Mouse (Mus musculus): ENCODE data around the gene Tm9sf3. TPM values are rescaled to one million over a fixed set of nuclear protein-coding genes. Genes with fewer than 3 reads are reported as not detected.
"Not testable (repeated sequence)": the region's sequence is repeated elsewhere in the genome, so short reads cannot be mapped to it uniquely, and the experiment has no call there.

Tm9sf3 gene
- 151 and 154 TPM in 2 replicates for polyA plus RNA-seq (2014; fragmentation: Nextera tagmentation; extraction: Ambion mirVana)

DNA sequence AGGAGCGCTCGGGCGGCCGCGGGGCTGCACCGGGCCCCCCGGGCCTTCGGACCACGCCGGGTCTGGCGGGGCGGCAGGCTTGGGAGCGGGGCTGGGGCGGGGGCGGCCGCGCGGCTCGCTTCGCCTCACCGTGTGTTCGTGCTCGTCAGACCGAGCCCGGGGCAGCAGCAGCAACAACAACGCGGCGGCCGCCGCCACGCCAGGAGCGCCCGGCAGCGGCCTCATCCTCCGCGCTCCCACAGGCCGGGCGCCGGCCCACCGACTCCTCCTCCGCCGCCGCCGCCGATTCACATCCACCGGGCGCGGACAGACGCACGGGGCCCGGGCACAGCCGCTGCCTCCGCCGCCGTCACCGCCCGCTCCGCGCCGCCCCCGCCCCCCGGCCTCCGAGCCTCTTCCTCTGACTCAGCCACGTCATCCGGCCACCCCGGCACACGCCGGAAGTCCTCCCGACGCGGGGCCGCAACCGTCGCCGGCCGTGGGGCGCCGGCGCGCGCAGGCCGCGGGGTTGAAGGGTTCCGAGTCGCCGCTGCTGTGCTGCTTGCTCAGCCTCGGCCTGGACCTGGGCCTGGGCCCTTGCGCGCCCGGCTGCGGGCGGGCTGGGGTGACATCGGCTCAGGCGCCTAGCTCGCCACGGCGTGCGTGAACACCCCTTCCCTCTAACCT, at the start of gene Tm9sf3:
TSS of gene Tm9sf3 (minus strand) at position 368 of the 666 bp plus-strand sequence.
- H3K9me3 ChIP-seq (ENCODE audit: control insufficient read depth, low read length) = no peaks in the 10 kb centered on the region
- under 1% methylated on average over 84 of the region's 98 CpGs for WGBS
- H3K4me2 ChIP-seq (ENCODE audit: low read length) = peak within 1 kb of the TSS; percentile 82
- H3K9ac ChIP-seq (ENCODE audit: low read length) = peak within 1 kb of the TSS; percentile 98
- peak within 1 kb of the TSS; percentile 86 for H3K4me3 ChIP-seq (ENCODE audit: low read depth, low read length)
- H3K36me3 ChIP-seq (ENCODE audit: control insufficient read depth, insufficient read depth, low read length) = peaks cover 9% of the 10 kb centered on the region
- no peaks in the 10 kb centered on the region for H3K27me3 ChIP-seq (replicated peaks; ENCODE audit: control insufficient read depth, insufficient read depth, low read length)
- H3K4me1 ChIP-seq (replicated peaks; ENCODE audit: control insufficient read depth, insufficient read depth, low read length) = peaks cover 21% of the 10 kb centered on the region
- ATAC-seq (replicated peaks; ENCODE audit: low FRiP score, low TSS enrichment, low read depth) = peak; percentile 88
- peak within 1 kb of the TSS; percentile 99 for H3K27ac ChIP-seq (ENCODE audit: low read depth)
- DNase-seq (ENCODE audit: low spot score) = peak; percentile 92

- H3K9me3 ChIP-seq (ENCODE audit: control insufficient read depth, low read length); H3K27me3 ChIP-seq (replicated peaks; ENCODE audit: control insufficient read depth, insufficient read depth, low read length); H3K27ac ChIP-seq (ENCODE audit: low read depth); H3K4me2 ChIP-seq (ENCODE audit: low read length); DNase-seq (ENCODE audit: low spot score); H3K4me1 ChIP-seq (replicated peaks; ENCODE audit: control insufficient read depth, insufficient read depth, low read length); H3K36me3 ChIP-seq (ENCODE audit: control insufficient read depth, insufficient read depth, low read length); H3K4me3 ChIP-seq (ENCODE audit: low read depth, low read length); H3K9ac ChIP-seq (ENCODE audit: low read length); ATAC-seq (replicated peaks; ENCODE audit: low FRiP score, low TSS enrichment, low read depth): not testable (repeated sequence)
- 87% methylated on average over 8 of the region's 8 CpGs for WGBS
Observed at GRCm38 (mm10) chr19:41312587-41312986, 48.8 kb upstream of the Tm9sf3 start.

GRCm38 (mm10) chr19:41312027-41312426, 48.2 kb upstream of the Tm9sf3 start:
- DNase-seq (ENCODE audit: low spot score) = no peak
- no peak for ATAC-seq (replicated peaks; ENCODE audit: low FRiP score, low TSS enrichment, low read depth)
- Histone ChIP-seq H3K27ac (ENCODE audit: low read depth) (no peak overlapping the region), H3K4me1 (replicated peaks; ENCODE audit: control insufficient read depth, insufficient read depth, low read length) (no peaks in the 10 kb centered on the region; the same call in 1 of the 2 replicates), H3K4me3 (ENCODE audit: low read depth, low read length) (no peak overlapping the region), H3K4me2 (ENCODE audit: low read length) (no peak overlapping the region), H3K9ac (ENCODE audit: low read length) (no peak overlapping the region), H3K9me3 (ENCODE audit: control insufficient read depth, low read length) (no peaks in the 10 kb centered on the region), H3K36me3 (ENCODE audit: control insufficient read depth, insufficient read depth, low read length) (no peaks in the 10 kb centered on the region), H3K27me3 (replicated peaks; ENCODE audit: control insufficient read depth, insufficient read depth, low read length) (no peaks in the 10 kb centered on the region)
- WGBS = 79% methylated on average over 4 of the region's 4 CpGs

GRCm38 (mm10) chr19:41310971-41311703, 47.3 kb upstream of the Tm9sf3 start:
- ATAC-seq (replicated peaks; ENCODE audit: low FRiP score, low TSS enrichment, low read depth) = peak; percentile 77

DNA sequence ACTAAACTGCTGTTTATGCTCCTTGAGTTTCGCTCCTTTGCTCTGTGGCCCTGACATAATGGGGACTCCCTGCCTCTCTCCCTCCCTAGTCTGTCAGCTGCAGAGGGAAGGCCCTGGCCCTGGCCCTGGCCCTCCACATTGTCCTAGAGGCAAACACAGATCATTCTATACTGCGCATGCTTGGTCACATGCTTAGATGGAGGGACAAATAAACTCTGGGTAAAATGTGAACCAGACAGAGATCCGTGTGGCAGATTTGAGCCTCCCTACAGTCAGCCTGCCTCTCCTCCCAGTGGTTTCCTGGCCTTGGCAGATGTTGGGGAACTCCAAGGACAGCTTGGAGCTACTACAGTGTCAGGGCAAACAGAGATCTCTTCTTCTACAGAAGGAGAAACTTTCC, 40.1 kb upstream of the Tm9sf3 start:
- Histone ChIP-seq H3K9ac (ENCODE audit: low read length) (no peak overlapping the region), H3K27ac (ENCODE audit: low read depth) (no peak overlapping the region), H3K4me3 (ENCODE audit: low read depth, low read length) (no peak overlapping the region), H3K4me2 (ENCODE audit: low read length) (no peak overlapping the region), H3K4me1 (replicated peaks; ENCODE audit: control insufficient read depth, insufficient read depth, low read length) (no peaks in the 10 kb centered on the region), H3K27me3 (replicated peaks; ENCODE audit: control insufficient read depth, insufficient read depth, low read length) (no peaks in the 10 kb centered on the region), H3K9me3 (ENCODE audit: control insufficient read depth, low read length) (no peaks in the 10 kb centered on the region), H3K36me3 (ENCODE audit: control insufficient read depth, insufficient read depth, low read length) (no peaks in the 10 kb centered on the region)
- DNase-seq (ENCODE audit: low spot score) (no peak), ATAC-seq (replicated peaks; ENCODE audit: low FRiP score, low TSS enrichment, low read depth) (no peak)
- WGBS = 70% methylated on average over 3 of the region's 3 CpGs

More at GRCm38 (mm10) chr19:41310971-41311703, 47.3 kb upstream of the Tm9sf3 start:
- no peaks in the 10 kb centered on the region for H3K36me3 ChIP-seq (ENCODE audit: control insufficient read depth, insufficient read depth, low read length)
- H3K27me3 ChIP-seq (replicated peaks; ENCODE audit: control insufficient read depth, insufficient read depth, low read length) = no peaks in the 10 kb centered on the region
- no peaks in the 10 kb centered on the region for H3K9me3 ChIP-seq (ENCODE audit: control insufficient read depth, low read length)
- 20% methylated on average over 20 of the region's 20 CpGs for WGBS
- H3K27ac ChIP-seq (ENCODE audit: low read depth) = no peak overlapping the region
- peak overlapping the region; percentile 22 for H3K4me3 ChIP-seq (ENCODE audit: low read depth, low read length)
- DNase-seq (ENCODE audit: low spot score) = peak; percentile 73
- H3K9ac ChIP-seq (ENCODE audit: low read length) = no peak overlapping the region
- peak overlapping the region; percentile 53 for H3K4me2 ChIP-seq (ENCODE audit: low read length)
- H3K4me1 ChIP-seq (replicated peaks; ENCODE audit: control insufficient read depth, insufficient read depth, low read length) = no peaks in the 10 kb centered on the region; the same call in 1 of the 2 replicates

DNA sequence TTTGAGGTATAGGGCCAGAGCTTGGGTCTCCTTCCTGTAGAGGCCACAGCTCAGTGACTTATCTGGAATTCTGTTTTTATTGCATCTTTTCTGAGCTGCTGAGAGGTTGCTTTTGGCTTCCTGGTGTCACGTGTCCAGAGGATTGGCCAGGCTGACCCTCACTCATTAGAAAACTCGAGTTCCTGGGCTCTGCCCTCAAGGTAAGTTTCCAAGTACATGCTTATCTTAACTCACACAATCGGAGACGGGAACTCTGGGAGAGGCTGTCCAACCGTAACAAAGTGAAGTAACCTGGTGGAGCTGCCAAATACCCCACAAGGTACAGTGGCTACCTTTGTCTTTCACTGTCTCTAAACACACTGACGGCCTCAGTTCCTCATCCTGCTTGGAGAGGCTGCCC, 39.6 kb upstream of the Tm9sf3 start:
- Histone ChIP-seq H3K9me3 (ENCODE audit: control insufficient read depth, low read length) (no peaks in the 10 kb centered on the region), H3K27me3 (replicated peaks; ENCODE audit: control insufficient read depth, insufficient read depth, low read length) (no peaks in the 10 kb centered on the region), H3K9ac (ENCODE audit: low read length) (no peak overlapping the region), H3K36me3 (ENCODE audit: control insufficient read depth, insufficient read depth, low read length) (no peaks in the 10 kb centered on the region), H3K27ac (ENCODE audit: low read depth) (no peak overlapping the region), H3K4me1 (replicated peaks; ENCODE audit: control insufficient read depth, insufficient read depth, low read length) (no peaks in the 10 kb centered on the region), H3K4me2 (ENCODE audit: low read length) (no peak overlapping the region), H3K4me3 (ENCODE audit: low read depth, low read length) (no peak overlapping the region)
- DNase-seq (ENCODE audit: low spot score) (no peak), ATAC-seq (replicated peaks; ENCODE audit: low FRiP score, low TSS enrichment, low read depth) (no peak)
- 64% methylated on average over 6 of the region's 6 CpGs for WGBS

DNA sequence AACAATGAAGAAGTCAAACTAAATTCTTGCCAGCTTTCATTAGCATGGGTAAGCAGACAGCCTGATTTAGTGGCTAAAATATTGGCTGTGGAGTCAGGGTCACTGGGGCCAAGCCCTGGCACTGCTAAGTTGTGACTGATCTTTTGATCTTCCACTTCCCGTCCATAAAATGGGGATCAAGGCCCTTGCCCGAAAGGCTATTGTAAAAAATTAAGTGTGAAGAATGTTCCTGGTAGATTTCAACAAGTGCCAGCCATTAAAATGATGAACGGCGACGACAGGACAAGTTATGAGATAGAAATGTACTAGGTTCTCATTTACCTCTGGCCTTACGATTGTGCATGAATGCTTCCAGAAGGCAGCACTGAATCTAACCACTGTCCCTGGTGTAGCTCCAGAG, 38.1 kb upstream of the Tm9sf3 start:
- no peak overlapping the region for H3K9ac ChIP-seq (ENCODE audit: low read length)
- H3K27me3 ChIP-seq (replicated peaks; ENCODE audit: control insufficient read depth, insufficient read depth, low read length) = no peaks in the 10 kb centered on the region
- no peak overlapping the region for H3K4me2 ChIP-seq (ENCODE audit: low read length)
- H3K36me3 ChIP-seq (ENCODE audit: control insufficient read depth, insufficient read depth, low read length) = no peaks in the 10 kb centered on the region
- H3K9me3 ChIP-seq (ENCODE audit: control insufficient read depth, low read length) = no peaks in the 10 kb centered on the region
- H3K27ac ChIP-seq (ENCODE audit: low read depth) = no peak overlapping the region
- no peak overlapping the region for H3K4me3 ChIP-seq (ENCODE audit: low read depth, low read length)
- WGBS = 54% methylated on average over 6 of the region's 6 CpGs
- ATAC-seq (replicated peaks; ENCODE audit: low FRiP score, low TSS enrichment, low read depth) (no peak), DNase-seq (ENCODE audit: low spot score) (no peak)
- H3K4me1 ChIP-seq (replicated peaks; ENCODE audit: control insufficient read depth, insufficient read depth, low read length) = no peaks in the 10 kb centered on the region

DNA sequence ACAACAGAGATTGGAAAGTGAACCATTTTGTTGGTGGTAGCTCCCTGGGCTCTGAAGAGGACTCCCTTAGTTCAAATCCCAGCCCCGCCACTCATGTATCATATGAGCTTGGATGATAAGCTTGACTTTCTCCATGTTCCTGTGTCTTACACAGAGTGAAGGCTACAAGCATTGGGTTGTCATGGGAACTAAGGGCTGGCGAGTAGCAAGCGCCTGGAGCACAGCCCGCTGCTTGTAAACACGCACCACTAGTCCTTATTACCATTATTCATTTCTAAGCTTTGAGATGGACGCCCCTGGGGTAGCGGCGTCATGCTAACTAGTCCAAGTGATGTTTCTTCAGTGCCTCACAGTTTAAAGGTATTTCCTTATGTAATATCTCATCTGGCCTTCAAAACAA, 35.6 kb upstream of the Tm9sf3 start:
- H3K4me3 ChIP-seq (ENCODE audit: low read depth, low read length) = no peak overlapping the region
- no peaks in the 10 kb centered on the region for H3K4me1 ChIP-seq (replicated peaks; ENCODE audit: control insufficient read depth, insufficient read depth, low read length)
- H3K27me3 ChIP-seq (replicated peaks; ENCODE audit: control insufficient read depth, insufficient read depth, low read length) = no peaks in the 10 kb centered on the region
- 79% methylated on average over 8 of the region's 8 CpGs for WGBS
- no peaks in the 10 kb centered on the region for H3K9me3 ChIP-seq (ENCODE audit: control insufficient read depth, low read length)
- no peak for DNase-seq (ENCODE audit: low spot score)
- no peak for ATAC-seq (replicated peaks; ENCODE audit: low FRiP score, low TSS enrichment, low read depth)
- H3K36me3 ChIP-seq (ENCODE audit: control insufficient read depth, insufficient read depth, low read length) = no peaks in the 10 kb centered on the region
- no peak overlapping the region for H3K9ac ChIP-seq (ENCODE audit: low read length)
- H3K4me2 ChIP-seq (ENCODE audit: low read length) = no peak overlapping the region
- no peak overlapping the region for H3K27ac ChIP-seq (ENCODE audit: low read depth)

Data from intestine, embryonic 14.5 days (tissue).